Mouse (Mus musculus) lung, postnatal 36 days (tissue): ENCODE measurements around the gene Ankub1.

Experiments
- DNase-seq: peaks from one replicate; pipeline ENCODE4 v3.0.0; 2022; ENCODE audit warnings: mixed read lengths

The Ankub1 gene

GRCm38 (mm10) chr3:57692719-57693118 lies at the start of gene Ankub1:
Ankub1 (minus strand) TSS chr3:57692799.
- no peak for DNase-seq

- DNase-seq = no peak
Measured at GRCm38 (mm10) chr3:57739830-57740229, 47.2 kb upstream of the Ankub1 start.

GRCm38 (mm10) chr3:57736419-57737095 lies 44.0 kb upstream of the Ankub1 start:
- DNase-seq = peak; percentile 7

GRCm38 (mm10) chr3:57735511-57736370 lies 43.1 kb upstream of the Ankub1 start, which contains the start of gene Rnf13:
Rnf13 (plus strand) TSS chr3:57736062.
- DNase-seq = peak; percentile 98

GRCm38 (mm10) chr3:57732206-57732915 lies 39.8 kb upstream of the Ankub1 start:
- DNase-seq = no peak

- DNase-seq = no peak
Measured at GRCm38 (mm10) chr3:57714151-57714550, 21.6 kb upstream of the Ankub1 start.

GRCm38 (mm10) chr3:57696779-57697178 lies 4.2 kb upstream of the Ankub1 start:
- DNase-seq = no peak

GRCm38 (mm10) chr3:57696249-57696648 lies 3.6 kb upstream of the Ankub1 start:
- no peak for DNase-seq

- DNase-seq = no peak
Measured at GRCm38 (mm10) chr3:57691772-57692171, 827 bp downstream of the Ankub1 start.

GRCm38 (mm10) chr3:57677786-57678185 lies 14.8 kb downstream of the Ankub1 start:
- DNase-seq = no peak

- peak; percentile 54 for DNase-seq
Measured at GRCm38 (mm10) chr3:57674075-57674474, 18.5 kb downstream of the Ankub1 start.

- peak; percentile 85 for DNase-seq
Measured at GRCm38 (mm10) chr3:57673586-57673985, 19.0 kb downstream of the Ankub1 start.

GRCm38 (mm10) chr3:57667054-57667723 lies 25.4 kb downstream of the Ankub1 start:
- DNase-seq = peak; percentile 93

- DNase-seq = no peak
Measured at GRCm38 (mm10) chr3:57665880-57666279, 26.7 kb downstream of the Ankub1 start.

GRCm38 (mm10) chr3:57664682-57665081 lies 27.9 kb downstream of the Ankub1 start:
- no peak for DNase-seq

- DNase-seq = peak; percentile 76
Measured at GRCm38 (mm10) chr3:57663731-57664130, 28.9 kb downstream of the Ankub1 start.

- no peak for DNase-seq
Measured at GRCm38 (mm10) chr3:57658608-57659007, 34.0 kb downstream of the Ankub1 start.

- DNase-seq = no peak
Measured at GRCm38 (mm10) chr3:57653646-57654045, 39.0 kb downstream of the Ankub1 start.

GRCm38 (mm10) chr3:57652485-57652884 lies 40.1 kb downstream of the Ankub1 start:
- no peak for DNase-seq

- DNase-seq = no peak
Measured at GRCm38 (mm10) chr3:57651865-57652259, 40.7 kb downstream of the Ankub1 start.

GRCm38 (mm10) chr3:57651231-57651864 lies 41.3 kb downstream of the Ankub1 start, which contains the start of gene Commd2:
Commd2 (minus strand) TSS chr3:57651715.
- DNase-seq = peak; percentile 92

GRCm38 (mm10) chr3:57643191-57643590 lies 49.4 kb downstream of the Ankub1 start:
- DNase-seq = no peak
